In the genomic region with DNA sequence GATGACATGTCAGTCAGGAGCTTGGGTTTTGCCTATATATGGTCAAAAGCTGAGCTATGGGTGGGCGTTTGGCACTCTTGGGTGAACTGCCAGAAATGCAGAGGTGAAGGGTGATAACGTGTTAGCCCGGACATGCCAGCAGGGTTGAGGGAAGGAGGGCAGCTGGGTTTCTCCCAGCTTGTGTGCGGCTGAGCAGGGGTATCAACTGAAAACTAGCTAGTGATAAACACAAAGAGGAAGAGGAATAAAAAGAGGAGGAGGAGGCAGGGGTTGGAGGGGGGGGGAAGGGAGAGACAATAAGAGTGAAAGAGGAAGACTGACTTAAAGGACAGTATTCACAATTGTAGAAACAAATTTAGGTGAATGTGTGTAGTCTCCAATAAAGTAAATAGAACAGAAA, we compare ENCODE assay signal across 31 mouse cellular contexts. TPM values are rescaled to one million over a fixed set of nuclear protein-coding genes. Genes with fewer than 3 reads are reported as not detected.
"Had no signal": no experiment of that assay in that cellular context is flagged by ENCODE, and none has a peak within 500 bp of the region (broad histone marks: within the 10 kb centered on the region; RNA-seq: fewer than 3 reads in every experiment).

No protein-coding gene starts in this region.

- H3K4me2 ChIP-seq: limb, embryonic 12.5 days; limb, embryonic 15.5 days; liver, embryonic 11.5 days; lung, embryonic 14.5 days; midbrain, embryonic 11.5 days had no signal

- H3K9ac ChIP-seq: limb, embryonic 12.5 days; limb, embryonic 15.5 days; liver, embryonic 14.5 days; liver, postnatal 0 days; lung, embryonic 14.5 days had no signal

- H3K27ac ChIP-seq: limb, embryonic 12.5 days; limb, embryonic 15.5 days; liver, embryonic 14.5 days; stomach, postnatal 0 days had no signal

- H3K36me3 ChIP-seq: limb, embryonic 12.5 days; limb, embryonic 15.5 days had no signal

- H3K4me1 ChIP-seq: limb, embryonic 12.5 days; limb, embryonic 15.5 days had no signal

- H3K27me3 ChIP-seq: limb, embryonic 12.5 days; limb, embryonic 15.5 days had no signal

- H3K4me3 ChIP-seq: limb, embryonic 12.5 days; limb, embryonic 15.5 days had no signal

- H3K9me3 ChIP-seq: limb, embryonic 15.5 days had no signal

- ATAC-seq: liver, postnatal 0 days; lung, postnatal 0 days had no signal

- DNase-seq: kidney, adult 18-20 months; kidney, adult 9 months; kidney, postnatal 14 days; kidney, postnatal 4 days; layer of hippocampus, postnatal 36 days; left cerebral cortex, postnatal 4 days; liver, postnatal 0 days; lung, embryonic 14.5 days; lung, postnatal 36 days; midbrain, embryonic 14.5 days; thymus, postnatal 25 days had no signal

RNA-seq across cellular contexts. Expression of a gene that starts 8.2 kb away (rescaled TPM):
- total RNA-seq: layer of hippocampus, adult 18-20 months; layer of hippocampus, postnatal 10 days; layer of hippocampus, postnatal 36 days; left cerebral cortex, adult 8-10 months; left cerebral cortex, postnatal 14 days; left cerebral cortex, postnatal 4 days; megakaryocyte-erythroid progenitor cell, adult 5-6 weeks; midbrain, postnatal 0 days had no signal
- polyA plus RNA-seq: kidney, embryonic 16.5 days; limb, embryonic 12.5 days; limb, embryonic 15.5 days; liver, embryonic 11.5 days; liver, embryonic 14.5 days; liver, postnatal 0 days; lung, embryonic 14.5 days; lung, postnatal 0 days; midbrain, embryonic 11.5 days; midbrain, embryonic 14.5 days; midbrain, postnatal 0 days; neural tube, embryonic 11.5 days; neural tube, embryonic 14.5 days; small intestine, adult 2 months; spleen, adult 2 months; stomach, embryonic 14.5 days; stomach, postnatal 0 days; thymus, postnatal 0 days had no signal

RNA-seq across cellular contexts. Expression of a gene that starts 13.6 kb away (rescaled TPM):
- total RNA-seq: layer of hippocampus, adult 18-20 months; layer of hippocampus, postnatal 10 days; layer of hippocampus, postnatal 36 days; left cerebral cortex, adult 8-10 months; left cerebral cortex, postnatal 14 days; left cerebral cortex, postnatal 4 days; midbrain, postnatal 0 days had no signal
- polyA plus RNA-seq: limb, embryonic 12.5 days; limb, embryonic 15.5 days; liver, embryonic 11.5 days; liver, embryonic 14.5 days; liver, postnatal 0 days; lung, embryonic 14.5 days; midbrain, embryonic 11.5 days; neural tube, embryonic 11.5 days; small intestine, adult 2 months; spleen, adult 2 months; stomach, embryonic 14.5 days; stomach, postnatal 0 days; thymus, postnatal 0 days had no signal

RNA-seq across cellular contexts. Expression of a gene that starts 22.3 kb away (rescaled TPM):
- total RNA-seq: layer of hippocampus, adult 18-20 months; layer of hippocampus, postnatal 10 days; layer of hippocampus, postnatal 36 days; left cerebral cortex, postnatal 14 days; left cerebral cortex, postnatal 4 days; megakaryocyte-erythroid progenitor cell, adult 5-6 weeks had no signal
- polyA plus RNA-seq: kidney, embryonic 16.5 days; limb, embryonic 12.5 days; limb, embryonic 15.5 days; liver, embryonic 11.5 days; liver, embryonic 14.5 days; liver, postnatal 0 days; lung, embryonic 14.5 days; lung, postnatal 0 days; midbrain, embryonic 11.5 days; midbrain, embryonic 14.5 days; midbrain, postnatal 0 days; neural tube, embryonic 11.5 days; neural tube, embryonic 14.5 days; small intestine, adult 2 months; spleen, adult 2 months; stomach, embryonic 14.5 days; stomach, postnatal 0 days; thymus, postnatal 0 days had no signal

RNA-seq across cellular contexts. Expression of a gene that starts 33.7 kb away (rescaled TPM):
- total RNA-seq: layer of hippocampus, adult 18-20 months; layer of hippocampus, postnatal 10 days; layer of hippocampus, postnatal 36 days; left cerebral cortex, adult 8-10 months; left cerebral cortex, postnatal 14 days; left cerebral cortex, postnatal 4 days; megakaryocyte-erythroid progenitor cell, adult 5-6 weeks; midbrain, postnatal 0 days had no signal
- polyA plus RNA-seq: kidney, embryonic 16.5 days; limb, embryonic 12.5 days; liver, embryonic 11.5 days; liver, embryonic 14.5 days; liver, postnatal 0 days; lung, embryonic 14.5 days; midbrain, embryonic 14.5 days; midbrain, postnatal 0 days; neural tube, embryonic 11.5 days; small intestine, adult 2 months; spleen, adult 2 months; stomach, embryonic 14.5 days; thymus, postnatal 0 days had no signal
